Comparison of ENCODE assay signal across 10 mouse cellular contexts in genomic region chr3:66738201-66739062, GRCm38 (mm10).
DNase-seq lines count a peak whose midpoint lies in the region; ATAC-seq and TF ChIP-seq lines count a peak whose summit lies in the region.
"Had no signal": no experiment of that assay in that cellular context is flagged by ENCODE, and none has a peak within 500 bp of the region (broad histone marks: within the 10 kb centered on the region; RNA-seq: fewer than 3 reads in every experiment).

No protein-coding gene starts in this region.

- H3K4me3 ChIP-seq in liver, postnatal 0 days (ENCODE audit: low read depth, low read length), result no peak overlapping the region
- H3K4me3 ChIP-seq in hindbrain, embryonic 14.5 days (replicated peaks; ENCODE audit: low read length), result no peak overlapping the region
- no peak overlapping the region for H3K4me3 ChIP-seq in midbrain, embryonic 15.5 days
- H3K4me3 ChIP-seq: liver, embryonic 15.5 days had no signal

- no peak for TF ChIP-seq EP300 in liver, postnatal 0 days (IDR thresholded peaks at IDR 0.05; ENCODE audit: low read depth)

- 67% methylated on average over 12 of the region's 12 CpGs for WGBS in liver, postnatal 0 days (ENCODE audit: insufficient replicate concordance)
- WGBS in hindbrain, embryonic 14.5 days, result 58% methylated on average over 12 of the region's 12 CpGs
- WGBS in midbrain, embryonic 15.5 days, result 75% methylated on average over 12 of the region's 12 CpGs

- H3K27ac ChIP-seq in liver, postnatal 0 days (ENCODE audit: low read depth), result no peak overlapping the region
- no peak overlapping the region for H3K27ac ChIP-seq in hindbrain, embryonic 14.5 days
- no peak overlapping the region for H3K27ac ChIP-seq in midbrain, embryonic 15.5 days
- H3K27ac ChIP-seq: liver, embryonic 15.5 days had no signal

- no peaks in the 10 kb centered on the region for H3K4me1 ChIP-seq in liver, postnatal 0 days (ENCODE audit: insufficient read depth)
- no peaks in the 10 kb centered on the region for H3K4me1 ChIP-seq in hindbrain, embryonic 14.5 days (replicated peaks; ENCODE audit: control insufficient read depth, insufficient read depth, low read length)
- peaks cover 9% of the 10 kb centered on the region; the same call in 1 of the 2 replicates for H3K4me1 ChIP-seq in midbrain, embryonic 15.5 days
- H3K4me1 ChIP-seq: liver, embryonic 15.5 days had no signal

- H3K9me3 ChIP-seq in liver, postnatal 0 days (ENCODE audit: low read length), result no peaks in the 10 kb centered on the region
- H3K9me3 ChIP-seq in hindbrain, embryonic 14.5 days (ENCODE audit: control insufficient read depth, low read length), result no peaks in the 10 kb centered on the region
- H3K9me3 ChIP-seq in midbrain, embryonic 15.5 days, result no peaks in the 10 kb centered on the region
- H3K9me3 ChIP-seq: liver, embryonic 15.5 days had no signal

- TF ChIP-seq CTCF in liver, postnatal 0 days (IDR thresholded peaks at IDR 0.05; ENCODE audit: low read depth), result no peak

- peak; percentile 15; the same call in 1 of the 2 replicates for ATAC-seq in liver, postnatal 0 days
- ATAC-seq in hindbrain, embryonic 14.5 days (ENCODE audit: low FRiP score), result peak; percentile 59; the same call in 1 of the 2 replicates
- ATAC-seq in midbrain, embryonic 15.5 days (replicated peaks), result peak; percentile 35

- no peak overlapping the region for H3K9ac ChIP-seq in liver, postnatal 0 days (replicated peaks)
- H3K9ac ChIP-seq in hindbrain, embryonic 14.5 days, result no peak overlapping the region
- H3K9ac ChIP-seq in midbrain, embryonic 15.5 days, result no peak overlapping the region
- H3K9ac ChIP-seq: liver, embryonic 15.5 days had no signal

- H3K4me2 ChIP-seq in liver, postnatal 0 days (ENCODE audit: low read depth, low read length), result no peak overlapping the region
- no peak overlapping the region for H3K4me2 ChIP-seq in hindbrain, embryonic 14.5 days (replicated peaks)
- H3K4me2 ChIP-seq in midbrain, embryonic 15.5 days, result no peak overlapping the region
- H3K4me2 ChIP-seq: liver, embryonic 15.5 days had no signal

- H3K36me3 ChIP-seq in liver, postnatal 0 days (replicated peaks; ENCODE audit: insufficient read depth, low read length), result no peaks in the 10 kb centered on the region
- H3K36me3 ChIP-seq in hindbrain, embryonic 14.5 days (replicated peaks; ENCODE audit: control insufficient read depth, insufficient read depth), result no peaks in the 10 kb centered on the region
- H3K36me3 ChIP-seq in midbrain, embryonic 15.5 days (replicated peaks), result no peaks in the 10 kb centered on the region
- H3K36me3 ChIP-seq: liver, embryonic 15.5 days had no signal

- DNase-seq in cerebellum, postnatal 25 days, result peak; percentile 27 to 51
- DNase-seq in cerebellum, adult 18-20 months, result no peak
- DNase-seq in liver, postnatal 0 days, result peak; percentile 46
- DNase-seq in liver, result no peak
- DNase-seq in hindbrain, embryonic 14.5 days (ENCODE audit: low spot score), result peak; percentile 44
- DNase-seq in ovary, postnatal 10 days (ENCODE audit: low spot score), result no peak
- no peak for DNase-seq in testis, postnatal 10 days (ENCODE audit: low spot score)
- DNase-seq: thymus, postnatal 4 days had no signal

- no peaks in the 10 kb centered on the region for H3K27me3 ChIP-seq in liver, postnatal 0 days (ENCODE audit: insufficient read depth, low read length)
- no peaks in the 10 kb centered on the region; the same call in 1 of the 2 replicates for H3K27me3 ChIP-seq in hindbrain, embryonic 14.5 days (ENCODE audit: control insufficient read depth, insufficient read depth, low read length)
- no peaks in the 10 kb centered on the region for H3K27me3 ChIP-seq in midbrain, embryonic 15.5 days (replicated peaks)
- H3K27me3 ChIP-seq: liver, embryonic 15.5 days had no signal

Comparison
In these comparisons a context has a peak if more than half of its experiments do, and no peak if none do; other contexts are left out.
1. DNase-seq: peak in cerebellum, postnatal 25 days (2 of 2), liver, postnatal 0 days (single experiment) and hindbrain, embryonic 14.5 days (single experiment); none in cerebellum, adult 18-20 months (0 of 2), liver (single experiment), ovary, postnatal 10 days (single experiment) and testis, postnatal 10 days (single experiment).
2. Peak in every context shown above with its lines, with median percentiles within 50 percentile points of each other: ATAC-seq.